Mouse (Mus musculus) thymus, postnatal 0 days (tissue): ENCODE results near the gene Gpn3. TPM values are rescaled to one million over a fixed set of nuclear protein-coding genes. Genes with fewer than 3 reads are reported as not detected.

ENCODE experiments used
- DNase-seq: peaks from one replicate; pipeline ENCODE4 v3.0.0-alpha.2; 2015; ENCODE audit warnings: low spot score
- polyA plus RNA-seq: library from polyadenylated mRNA; unstranded; fragments of >200 nt; fragmentation: Nextera tagmentation; extraction: Ambion mirVana; gene quantifications from 2 replicates; pipeline ENCODE4 v1.2.1, GENCODE M21; 2015

Gene Gpn3
- polyA plus RNA-seq, result 91.2 and 93.3 TPM in 2 replicates

GRCm38 (mm10) chr5:122371591-122372191, at the start of gene Gpn3:
Gene Gpn3 (plus strand): TSS chr5:122371876.
- DNase-seq, result no peak

- no peak for DNase-seq
These were observed 48.2 kb upstream of the Gpn3 start for GRCm38 (mm10) chr5:122323523-122323922.

- DNase-seq, result no peak
These were observed 46.9 kb upstream of the Gpn3 start for GRCm38 (mm10) chr5:122324608-122325431.

GRCm38 (mm10) chr5:122325477-122325876, 46.2 kb upstream of the Gpn3 start:
- DNase-seq, result no peak

GRCm38 (mm10) chr5:122327283-122327682, 44.4 kb upstream of the Gpn3 start:
- no peak for DNase-seq

GRCm38 (mm10) chr5:122330269-122330668, 41.4 kb upstream of the Gpn3 start:
- no peak for DNase-seq

- peak; percentile 79 for DNase-seq
These were observed 37.0 kb upstream of the Gpn3 start for GRCm38 (mm10) chr5:122334682-122335081.

- no peak for DNase-seq
These were observed 35.0 kb upstream of the Gpn3 start for GRCm38 (mm10) chr5:122336554-122337294.

- DNase-seq, result no peak
These were observed 28.8 kb upstream of the Gpn3 start for GRCm38 (mm10) chr5:122342874-122343273.

GRCm38 (mm10) chr5:122343768-122344167, 27.9 kb upstream of the Gpn3 start:
- no peak for DNase-seq

GRCm38 (mm10) chr5:122344260-122344659, 27.4 kb upstream of the Gpn3 start:
- peak; percentile 84 for DNase-seq

GRCm38 (mm10) chr5:122345777-122346176, 25.9 kb upstream of the Gpn3 start:
- no peak for DNase-seq

- DNase-seq, result peak; percentile 99
These were observed 17.7 kb upstream of the Gpn3 start, which contains the start of the genes Rad9b and Vps29 for GRCm38 (mm10) chr5:122353807-122354491. Gene Rad9b (minus strand): TSS chr5:122354233. Gene Vps29 (plus strand): TSS chr5:122354369.

GRCm38 (mm10) chr5:122354492-122355067, 17.1 kb upstream of the Gpn3 start:
- no peak for DNase-seq

- DNase-seq, result peak; percentile 100
These were observed 605 bp downstream of the Gpn3 start, which contains the start of gene Fam216a for GRCm38 (mm10) chr5:122372192-122372769. Gene Fam216a (minus strand): TSS chr5:122372364.

GRCm38 (mm10) chr5:122372878-122373277, 1.2 kb downstream of the Gpn3 start:
- no peak for DNase-seq

- no peak for DNase-seq
These were observed 5.6 kb downstream of the Gpn3 start for GRCm38 (mm10) chr5:122377101-122377833.

- no peak for DNase-seq
These were observed 6.5 kb downstream of the Gpn3 start for GRCm38 (mm10) chr5:122378171-122378570.

- peak; percentile 81 for DNase-seq
These were observed 7.9 kb downstream of the Gpn3 start for GRCm38 (mm10) chr5:122379374-122380155.
